Mouse (Mus musculus) MEL (cell line): ENCODE measurements at regions not wholly inside any gene's neighbourhood (a gene's known extent, or its start where the extent isn't known, plus 50 kb on each side); places are given as distances from the start of the nearest gene placed in this dataset.

Experiments used
- DNase-seq: peaks from one replicate; pipeline ENCODE4 v3.0.0; 2011; ENCODE audit warnings: low read depth, low spot score
- H3K27ac ChIP-seq: 2 replicates; pipeline ENCODE4 v1.5.1; 2012; ENCODE audit warnings: low read depth, mild to moderate bottlenecking, control low read depth, low read length, moderate library complexity; ENCODE audit not compliant: control insufficient read depth
- H3K27me3 ChIP-seq, 2 experiments: fragments of 150-350 bp in 1 of 2; sonication (generic) in 1 of 2; 2 replicates each; pipeline ENCODE4 v1.6.1; 2012; ENCODE audit warnings: low read length in 2 of 2, mild to moderate bottlenecking in 2 of 2, improper control_type of control experiment in 1 of 2, moderate library complexity in 1 of 2; ENCODE audit not compliant: insufficient read depth in 2 of 2, control insufficient read depth in 1 of 2
- H3K36me3 ChIP-seq, 2 experiments: 2 replicates each; pipeline ENCODE4 v1.6.1; 2012 to 2014; ENCODE audit warnings: low read length in 2 of 2, improper control_type of control experiment in 1 of 2, inconsistent platforms in 1 of 2, mild to moderate bottlenecking in 1 of 2; ENCODE audit not compliant: insufficient read depth in 2 of 2, control insufficient read depth in 1 of 2
- H3K4me1 ChIP-seq, 2 experiments: fragments of 150-350 bp in 1 of 2; sonication (generic) in 1 of 2; 2 replicates each; pipeline ENCODE4 v1.6.1; 2012; ENCODE audit warnings: low read length in 2 of 2, improper control_type of control experiment in 1 of 2, mild to moderate bottlenecking in 1 of 2; ENCODE audit not compliant: insufficient read depth in 2 of 2, control insufficient read depth in 1 of 2
- H3K4me3 ChIP-seq, 2 experiments: fragments of 150-350 bp in 1 of 2; sonication (generic) in 1 of 2; 2 replicates each; pipeline ENCODE4 v1.5.1; 2012; ENCODE audit warnings: low read depth in 2 of 2, low read length in 2 of 2, mild to moderate bottlenecking in 2 of 2, moderate library complexity in 2 of 2, control low read depth in 1 of 2, improper control_type of control experiment in 1 of 2; ENCODE audit not compliant: control insufficient read depth in 1 of 2, insufficient read depth in 1 of 2
- H3K79me2 ChIP-seq: 2 replicates; pipeline ENCODE4 v1.6.1; 2012; ENCODE audit warnings: mild to moderate bottlenecking, low read length, moderate library complexity; ENCODE audit not compliant: control insufficient read depth, poor library complexity, insufficient read depth
- H3K9ac ChIP-seq: 2 replicates; pipeline ENCODE4 v1.6.1; 2012; ENCODE audit warnings: low read depth, mild to moderate bottlenecking, control low read depth, low read length, moderate library complexity; ENCODE audit not compliant: control insufficient read depth, poor library complexity, severe bottlenecking
- H3K9me3 ChIP-seq: fragments of 150-350 bp; sonication (generic); replicated peaks from 2 replicates; pipeline ENCODE4 v1.6.1; 2012; ENCODE audit warnings: mild to moderate bottlenecking, low read length, improper control_type of control experiment, moderate library complexity; ENCODE audit not compliant: insufficient read depth
- BHLHE40 ChIP-seq: IDR thresholded peaks from 2 replicates; pipeline ENCODE4 v1.6.1; 2012; ENCODE audit warnings: low read depth, mild to moderate bottlenecking, inconsistent platforms, low read length, improper control_type of control experiment, borderline replicate concordance
- CHD1 ChIP-seq: IDR thresholded peaks from 2 replicates; pipeline ENCODE4 v1.6.1; 2012; ENCODE audit warnings: low read depth, mild to moderate bottlenecking, inconsistent platforms, low read length, improper control_type of control experiment
- CTCF ChIP-seq, 3 experiments: IDR thresholded peaks in 2 of 3; conservative IDR thresholded peaks in 1 of 3; 2 replicates each; pipeline ENCODE4 v1.5.1; 2011 to 2012; ENCODE audit warnings: low read length in 3 of 3, low read depth in 2 of 3, mild to moderate bottlenecking in 2 of 3, improper control_type of control experiment in 1 of 3, inconsistent platforms in 1 of 3, mixed read lengths in 1 of 3, moderate library complexity in 1 of 3; ENCODE audit not compliant: control insufficient read depth in 1 of 3, insufficient read depth in 1 of 3, poor library complexity in 1 of 3, severe bottlenecking in 1 of 3
- EP300 ChIP-seq, 2 experiments: IDR thresholded peaks; 2 replicates each; pipeline ENCODE4 v1.6.1; 2011; ENCODE audit warnings: improper control_type of control experiment in 2 of 2, low read length in 2 of 2, low read depth in 1 of 2, mild to moderate bottlenecking in 1 of 2
- ETS1 ChIP-seq: IDR thresholded peaks from 2 replicates; pipeline ENCODE4 v1.6.1; 2012; ENCODE audit warnings: low read depth, mild to moderate bottlenecking, inconsistent platforms, low read length, improper control_type of control experiment, moderate library complexity
- GABPA ChIP-seq: IDR thresholded peaks from 2 replicates; pipeline ENCODE4 v1.6.1; 2012; ENCODE audit warnings: low read depth, mild to moderate bottlenecking, inconsistent platforms, low read length, improper control_type of control experiment, moderate library complexity
- JUND ChIP-seq: IDR thresholded peaks from 2 replicates; pipeline ENCODE4 v1.6.1; 2011; ENCODE audit warnings: low read depth, mild to moderate bottlenecking, improper control_type of control experiment, low read length
- MAX ChIP-seq: IDR thresholded peaks from 2 replicates; pipeline ENCODE4 v1.6.1; 2011; ENCODE audit warnings: low read length, improper control_type of control experiment
- MAZ ChIP-seq: IDR thresholded peaks from 2 replicates; pipeline ENCODE4 v1.6.1; 2012; ENCODE audit warnings: low read depth, mild to moderate bottlenecking, inconsistent platforms, low read length, improper control_type of control experiment
- MEF2A ChIP-seq: IDR thresholded peaks from 2 replicates; pipeline ENCODE4 v1.6.1; 2014; ENCODE audit warnings: low read depth, mild to moderate bottlenecking, inconsistent platforms, low read length, improper control_type of control experiment; ENCODE audit not compliant: poor library complexity, insufficient replicate concordance, severe bottlenecking; ENCODE audit errors: extremely low read depth
- NRF1 ChIP-seq: IDR thresholded peaks from 2 replicates; pipeline ENCODE4 v1.6.1; 2014; ENCODE audit warnings: low read depth, mild to moderate bottlenecking, inconsistent platforms, low read length, improper control_type of control experiment, moderate library complexity; ENCODE audit not compliant: poor library complexity, insufficient read depth, severe bottlenecking
- POLR2A ChIP-seq, 2 experiments: IDR thresholded peaks; 2 replicates each; pipeline ENCODE4 v1.6.1; 2011 to 2012; ENCODE audit warnings: low read length in 2 of 2, mild to moderate bottlenecking in 2 of 2, control low read depth in 1 of 2, improper control_type of control experiment in 1 of 2, low read depth in 1 of 2, moderate library complexity in 1 of 2; ENCODE audit not compliant: control insufficient read depth in 1 of 2, insufficient read depth in 1 of 2, poor library complexity in 1 of 2
- RCOR1 ChIP-seq: IDR thresholded peaks from 2 replicates; pipeline ENCODE4 v1.6.1; 2012; ENCODE audit warnings: low read depth, mild to moderate bottlenecking, inconsistent platforms, low read length, improper control_type of control experiment
- SMC3 ChIP-seq: IDR thresholded peaks from 2 replicates; pipeline ENCODE4 v1.6.1; 2011; ENCODE audit warnings: low read depth, low read length, improper control_type of control experiment
- TAL1 ChIP-seq: IDR thresholded peaks from 2 replicates; pipeline ENCODE4 v1.6.1; 2012; ENCODE audit warnings: mild to moderate bottlenecking, inconsistent platforms, low read length, moderate library complexity, mixed read lengths
- TCF12 ChIP-seq: IDR thresholded peaks from 2 replicates; pipeline ENCODE4 v1.6.1; 2014; ENCODE audit warnings: low read depth, mild to moderate bottlenecking, inconsistent platforms, low read length, improper control_type of control experiment, moderate library complexity
- USF1 ChIP-seq: IDR thresholded peaks from 2 replicates; pipeline ENCODE4 v1.6.1; 2014; ENCODE audit warnings: low read depth, mild to moderate bottlenecking, inconsistent platforms, low read length, improper control_type of control experiment, moderate library complexity

GRCm38 (mm10) chr4:48725660-48726348 is 62.5 kb downstream of the Cavin4 start:
- no peaks in the 10 kb centered on the region for H3K9me3 ChIP-seq
- H3K27me3 ChIP-seq = no peaks in the 10 kb centered on the region
- no peak overlapping the region for H3K4me3 ChIP-seq
- no peaks in the 10 kb centered on the region for H3K4me1 ChIP-seq
- no peak overlapping the region for H3K9ac ChIP-seq
- no peak for DNase-seq
- no peaks in the 10 kb centered on the region for H3K79me2 ChIP-seq
- no peak for TF ChIP-seq BHLHE40
- TF ChIP-seq SMC3 = no peak
- TF ChIP-seq EP300 (IDR thresholded peaks at IDR 0.05; ENCODE audit: low read depth in 1 of 2, low read length in 2 of 2) = no peak
- no peak for TF ChIP-seq MAX
- TF ChIP-seq POLR2A (IDR thresholded peaks at IDR 0.05; ENCODE audit: control insufficient read depth in 1 of 2, insufficient read depth in 1 of 2, low read depth in 1 of 2, low read length in 2 of 2, poor library complexity in 1 of 2) = no peak
- no peak for TF ChIP-seq NRF1
- TF ChIP-seq CTCF (IDR thresholded peaks at IDR 0.05 in 2 of 3, conservative IDR thresholded peaks at IDR 0.05 in 1 of 3; ENCODE audit: control insufficient read depth in 1 of 3, insufficient read depth in 1 of 3, low read depth in 2 of 3, low read length in 3 of 3, poor library complexity in 1 of 3, severe bottlenecking in 1 of 3) = no peak
- no peak for TF ChIP-seq USF1
- no peaks in the 10 kb centered on the region for H3K36me3 ChIP-seq
- no peak overlapping the region for H3K27ac ChIP-seq

DNA sequence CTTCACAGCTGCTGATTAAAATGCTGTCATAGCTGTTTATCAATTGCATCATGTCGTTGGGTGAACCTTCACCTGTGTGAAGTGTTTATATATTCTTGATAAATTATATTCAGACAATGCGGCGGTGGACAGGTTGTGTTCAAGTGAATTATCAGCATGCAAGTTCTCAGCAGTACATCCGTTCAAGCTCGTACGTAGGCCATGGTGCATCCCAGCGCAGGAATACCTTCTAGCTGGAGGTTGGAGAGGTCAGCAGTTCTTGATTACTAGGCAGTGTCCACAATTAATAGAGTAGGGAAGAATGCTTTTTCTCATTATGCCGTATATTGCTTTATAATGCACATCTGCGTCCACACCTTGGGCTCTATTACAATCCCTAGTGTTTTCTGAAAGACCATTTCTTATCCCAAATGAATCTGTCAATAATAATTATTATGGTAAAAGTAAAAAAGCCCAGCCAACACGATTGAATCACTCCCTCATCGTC is 63.1 kb downstream of the Cavin4 start:
- Histone ChIP-seq H3K27ac (no peak overlapping the region), H3K9me3 (no peaks in the 10 kb centered on the region), H3K27me3 (no peaks in the 10 kb centered on the region), H3K4me1 (no peaks in the 10 kb centered on the region), H3K79me2 (no peaks in the 10 kb centered on the region), H3K9ac (no peak overlapping the region), H3K4me3 (no peak overlapping the region), H3K36me3 (no peaks in the 10 kb centered on the region)
- no peak for DNase-seq
- TF ChIP-seq USF1 = no peak
- TF ChIP-seq EP300 (IDR thresholded peaks at IDR 0.05; ENCODE audit: low read depth in 1 of 2, low read length in 2 of 2) = no peak
- TF ChIP-seq ETS1 = no peak
- TF ChIP-seq MAZ = no peak
- no peak for TF ChIP-seq NRF1
- no peak for TF ChIP-seq BHLHE40

DNA sequence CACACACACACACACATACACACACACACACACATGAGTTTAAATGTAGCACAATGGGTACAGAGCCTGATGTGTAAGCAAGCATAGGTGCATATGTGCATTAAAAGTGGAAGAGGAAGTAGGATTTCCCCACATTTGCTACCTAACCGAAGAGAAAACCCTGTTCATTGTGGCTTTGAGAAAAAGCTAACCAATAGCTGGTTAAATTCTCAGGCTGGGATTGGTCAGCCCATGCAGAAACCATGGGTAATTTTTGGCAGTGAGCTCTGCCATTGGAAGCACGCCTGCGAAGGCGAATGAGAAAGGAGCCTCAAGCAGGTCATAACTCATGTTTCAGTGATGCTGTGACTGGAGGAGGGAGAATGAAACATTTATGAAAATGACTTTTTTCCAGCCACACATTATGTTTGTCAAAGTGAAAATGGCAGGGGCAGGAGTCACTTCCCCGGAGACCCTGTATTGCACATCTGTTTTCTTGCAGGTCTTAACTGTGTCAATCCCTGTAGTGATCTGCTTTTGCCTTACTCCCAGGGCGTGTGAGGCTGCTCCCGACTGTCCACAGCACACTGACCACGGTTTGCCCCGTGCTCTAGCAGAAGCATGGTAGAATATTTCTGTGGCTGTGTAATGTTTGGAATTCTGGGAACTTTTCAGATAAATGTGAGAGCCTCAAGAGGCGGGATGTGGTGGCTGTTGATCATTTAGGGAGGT is 71.7 kb downstream of the Cavin4 start:
- no peaks in the 10 kb centered on the region for H3K79me2 ChIP-seq
- H3K4me1 ChIP-seq = no peaks in the 10 kb centered on the region
- H3K9me3 ChIP-seq = no peaks in the 10 kb centered on the region
- TF ChIP-seq CHD1 = no peak
- no peak for TF ChIP-seq MAX
- no peak for TF ChIP-seq USF1
- TF ChIP-seq RCOR1 = no peak
- TF ChIP-seq SMC3 = no peak
- no peak for TF ChIP-seq CTCF (IDR thresholded peaks at IDR 0.05 in 2 of 3, conservative IDR thresholded peaks at IDR 0.05 in 1 of 3; ENCODE audit: control insufficient read depth in 1 of 3, insufficient read depth in 1 of 3, low read depth in 2 of 3, low read length in 3 of 3, poor library complexity in 1 of 3, severe bottlenecking in 1 of 3)
- no peak for TF ChIP-seq MEF2A
- TF ChIP-seq TCF12 = no peak
- no peak for TF ChIP-seq GABPA
- no peak for TF ChIP-seq JUND
- TF ChIP-seq TAL1 = no peak
- TF ChIP-seq, all 39 proteins: peak for 0
- no peaks in the 10 kb centered on the region for H3K36me3 ChIP-seq
- H3K9ac ChIP-seq = no peak overlapping the region
- no peaks in the 10 kb centered on the region for H3K27me3 ChIP-seq
- no peak for DNase-seq
- H3K4me3 ChIP-seq = no peak overlapping the region
- H3K27ac ChIP-seq = no peak overlapping the region
